Mouse (Mus musculus) small intestine, adult 2 months (tissue): ENCODE measurements around the gene Kcnk3. TPM values are rescaled to one million over a fixed set of nuclear protein-coding genes. Genes with fewer than 3 reads are reported as not detected.

Source experiments
- H3K27ac ChIP-seq: fragments of 200-500 bp; 2 replicates; pipeline ENCODE4 v1.5.1; 2012; ENCODE audit warnings: low read depth, low read length, control low read depth, inconsistent platforms; ENCODE audit not compliant: insufficient read depth
- H3K27me3 ChIP-seq: fragments of 200-500 bp; 2 replicates; pipeline ENCODE4 v1.6.1; 2012; ENCODE audit warnings: mild to moderate bottlenecking, moderate library complexity, low read length, inconsistent platforms; ENCODE audit not compliant: control insufficient read depth, insufficient read depth
- H3K36me3 ChIP-seq: fragments of 200-500 bp; 2 replicates; pipeline ENCODE4 v1.6.1; 2012; ENCODE audit warnings: mild to moderate bottlenecking, low read length, control low read depth, inconsistent platforms; ENCODE audit not compliant: control insufficient read depth, insufficient read depth
- H3K4me1 ChIP-seq: fragments of 200-500 bp; 2 replicates; pipeline ENCODE4 v1.6.1; 2012; ENCODE audit warnings: low read length, inconsistent platforms, mixed read lengths; ENCODE audit not compliant: control insufficient read depth, insufficient read depth, insufficient read length
- H3K4me3 ChIP-seq: fragments of 200-500 bp; 2 replicates; pipeline ENCODE4 v1.5.1; 2012; ENCODE audit warnings: low read depth, mild to moderate bottlenecking, control low read depth, inconsistent platforms, low read length, moderate library complexity
- CTCF ChIP-seq: fragments of 200-500 bp; IDR thresholded peaks from 2 replicates; pipeline ENCODE4 v1.5.1; 2012; ENCODE audit warnings: low read depth, mild to moderate bottlenecking, control low read depth, inconsistent platforms, low read length, moderate library complexity, mixed read lengths; ENCODE audit not compliant: insufficient replicate concordance, insufficient read length; ENCODE audit errors: extremely low read depth
- POLR2A ChIP-seq: fragments of 200-500 bp; IDR thresholded peaks from 2 replicates; pipeline ENCODE4 v1.6.1; 2012; ENCODE audit warnings: low read depth, mild to moderate bottlenecking, control low read depth, inconsistent platforms, low read length, moderate library complexity
- WGBS: fragments of 180-500 bp; shearing (Covaris S2); methylation state at CpG from one replicate; pipeline ENCODE4 v1.1.7; 2018; 5-methylcytosine and 5-hydroxymethylcytosine counted together
- polyA plus RNA-seq: library from polyadenylated mRNA; depleted of rRNA; stranded (reverse); fragments of >200 nt; gene quantifications from 2 replicates; pipeline ENCODE4 v1.2.3, GENCODE M21; 2012

Gene Kcnk3
- polyA plus RNA-seq, 1 experiment = 15.9 TPM

DNA sequence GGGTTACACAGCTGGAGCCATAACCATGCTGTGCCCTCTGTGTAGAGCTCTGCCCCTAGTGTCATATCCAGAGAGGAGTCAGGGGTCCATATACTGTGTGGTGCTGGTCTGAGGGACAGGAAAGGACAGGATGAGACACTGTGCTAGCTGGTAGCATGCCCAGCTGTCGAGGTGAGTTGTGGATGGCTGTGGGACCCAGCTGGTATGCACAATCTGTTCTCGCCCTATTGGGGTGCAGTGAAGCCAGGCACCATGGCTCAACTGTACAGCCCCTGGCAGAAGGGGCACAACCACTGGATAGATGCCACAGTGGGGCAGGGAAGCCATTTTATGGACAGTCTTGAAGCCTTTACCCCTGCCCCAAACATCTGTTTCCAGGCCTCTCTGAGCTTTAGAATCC, 31.2 kb downstream of the Kcnk3 start:
- Histone ChIP-seq H3K27me3 (peaks cover 5% of the 10 kb centered on the region), H3K4me1 (peaks cover 18% of the 10 kb centered on the region), H3K36me3 (no peaks in the 10 kb centered on the region), H3K4me3 (no peak overlapping the region), H3K27ac (no peak overlapping the region)
- 78% methylated on average over 2 of the region's 2 CpGs for WGBS
- TF ChIP-seq CTCF = no peak
- no peak for TF ChIP-seq POLR2A

DNA sequence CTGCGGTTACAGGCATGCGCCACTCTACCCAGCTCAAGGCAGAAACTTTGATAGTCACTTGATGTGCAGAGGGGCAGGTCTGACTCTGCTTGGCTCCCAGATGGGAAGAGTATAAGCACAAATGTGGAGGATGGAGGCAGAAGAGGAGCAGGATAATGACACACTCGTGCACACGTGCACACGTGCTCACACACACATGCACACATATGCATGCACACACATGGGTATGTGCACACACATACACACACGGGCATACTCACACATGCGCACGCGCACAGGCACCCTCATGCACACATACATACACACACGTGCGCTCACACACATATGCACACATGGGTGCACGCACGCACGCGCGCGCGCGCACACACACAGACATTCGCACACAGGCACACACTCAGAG, 32.6 kb downstream of the Kcnk3 start:
- peaks cover 13% of the 10 kb centered on the region for H3K4me1 ChIP-seq
- peaks cover 5% of the 10 kb centered on the region for H3K27me3 ChIP-seq
- no peak overlapping the region for H3K27ac ChIP-seq
- no peaks in the 10 kb centered on the region for H3K36me3 ChIP-seq
- TF ChIP-seq POLR2A (no peak), CTCF (no peak)
- WGBS = 96% methylated on average over 20 of the region's 20 CpGs
- H3K4me3 ChIP-seq = no peak overlapping the region

DNA sequence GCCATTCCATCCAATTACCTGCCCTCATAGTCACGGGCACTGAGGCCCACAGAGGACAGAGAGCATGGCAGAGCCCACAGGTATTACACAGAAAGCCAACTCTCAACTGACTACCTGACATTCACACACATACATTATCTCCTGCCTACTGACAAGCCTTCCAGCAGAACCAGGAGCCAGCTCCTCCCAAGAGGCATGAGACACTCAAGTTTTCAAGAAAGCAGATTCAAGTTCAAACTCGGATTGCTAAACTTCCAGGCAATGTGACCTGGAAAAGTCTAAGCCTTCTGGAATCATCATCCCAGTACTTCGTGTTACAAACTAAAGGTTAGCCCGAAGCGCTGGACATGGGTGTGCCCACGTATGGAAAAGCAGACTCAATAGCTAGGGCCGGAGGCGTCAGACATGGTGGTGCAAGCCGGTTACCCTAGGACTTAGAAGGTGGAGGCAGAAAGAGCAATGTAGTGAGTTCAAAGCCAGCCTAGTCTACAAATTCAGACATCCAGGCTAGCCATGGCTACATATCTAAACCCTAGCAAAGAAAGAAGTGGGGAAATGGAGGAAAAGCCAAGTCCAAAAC, 33.3 kb downstream of the Kcnk3 start:
- no peaks in the 10 kb centered on the region for H3K36me3 ChIP-seq
- H3K27ac ChIP-seq = no peak overlapping the region
- peaks cover 11% of the 10 kb centered on the region for H3K4me1 ChIP-seq
- no peak overlapping the region for H3K4me3 ChIP-seq
- no peak for TF ChIP-seq CTCF
- TF ChIP-seq POLR2A = no peak
- 90% methylated on average over 9 of the region's 9 CpGs for WGBS
- H3K27me3 ChIP-seq = peaks cover 5% of the 10 kb centered on the region

DNA sequence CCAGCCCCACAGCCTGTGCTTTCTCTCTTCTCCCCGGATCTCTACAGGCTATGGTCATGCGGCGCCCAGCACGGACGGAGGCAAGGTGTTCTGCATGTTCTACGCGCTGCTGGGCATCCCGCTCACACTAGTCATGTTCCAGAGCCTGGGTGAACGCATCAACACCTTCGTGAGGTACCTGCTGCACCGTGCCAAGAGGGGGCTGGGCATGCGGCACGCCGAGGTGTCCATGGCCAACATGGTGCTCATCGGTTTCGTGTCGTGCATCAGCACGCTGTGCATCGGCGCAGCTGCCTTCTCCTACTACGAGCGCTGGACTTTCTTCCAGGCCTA, 33.8 kb downstream of the Kcnk3 start:
- whole genome bisulfite sequencing = 62% methylated on average over 22 of the region's 22 CpGs
- Histone ChIP-seq H3K27me3 (peaks cover 5% of the 10 kb centered on the region), H3K4me3 (no peak overlapping the region; the same call in 1 of the 2 replicates)

DNA sequence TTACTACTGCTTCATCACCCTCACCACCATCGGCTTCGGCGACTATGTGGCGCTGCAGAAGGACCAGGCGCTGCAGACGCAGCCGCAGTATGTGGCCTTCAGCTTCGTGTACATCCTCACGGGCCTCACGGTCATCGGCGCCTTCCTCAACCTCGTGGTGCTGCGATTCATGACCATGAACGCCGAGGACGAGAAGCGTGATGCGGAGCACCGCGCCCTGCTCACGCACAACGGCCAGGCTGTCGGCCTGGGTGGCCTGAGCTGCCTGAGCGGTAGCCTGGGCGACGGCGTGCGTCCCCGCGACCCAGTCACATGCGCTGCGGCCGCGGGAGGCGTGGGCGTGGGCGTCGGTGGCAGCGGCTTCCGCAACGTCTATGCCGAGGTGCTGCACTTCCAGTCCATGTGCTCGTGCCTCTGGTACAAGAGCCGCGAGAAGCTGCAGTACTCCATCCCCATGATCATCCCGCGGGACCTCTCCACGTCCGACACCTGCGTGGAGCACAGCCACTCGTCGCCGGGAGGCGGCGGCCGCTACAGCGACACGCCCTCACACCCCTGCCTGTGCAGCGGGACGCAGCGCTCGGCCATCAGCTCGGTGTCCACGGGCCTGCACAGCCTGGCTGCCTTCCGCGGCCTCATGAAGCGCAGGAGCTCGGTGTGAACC, 34.3 kb downstream of the Kcnk3 start:
- no peak overlapping the region for H3K27ac ChIP-seq
- 15% methylated on average over 69 of the region's 69 CpGs for WGBS
- peaks cover 10% of the 10 kb centered on the region for H3K4me1 ChIP-seq
- H3K27me3 ChIP-seq = peaks cover 5% of the 10 kb centered on the region
- peak overlapping the region; percentile 27 for H3K4me3 ChIP-seq
- H3K36me3 ChIP-seq = no peaks in the 10 kb centered on the region
- TF ChIP-seq CTCF = no peak

More for the DNA sequence above, 33.8 kb downstream of the Kcnk3 start:
- Histone ChIP-seq H3K36me3 (no peaks in the 10 kb centered on the region), H3K4me1 (peaks cover 10% of the 10 kb centered on the region), H3K27ac (no peak overlapping the region)
- no peak for TF ChIP-seq CTCF
- no peak for TF ChIP-seq POLR2A

DNA sequence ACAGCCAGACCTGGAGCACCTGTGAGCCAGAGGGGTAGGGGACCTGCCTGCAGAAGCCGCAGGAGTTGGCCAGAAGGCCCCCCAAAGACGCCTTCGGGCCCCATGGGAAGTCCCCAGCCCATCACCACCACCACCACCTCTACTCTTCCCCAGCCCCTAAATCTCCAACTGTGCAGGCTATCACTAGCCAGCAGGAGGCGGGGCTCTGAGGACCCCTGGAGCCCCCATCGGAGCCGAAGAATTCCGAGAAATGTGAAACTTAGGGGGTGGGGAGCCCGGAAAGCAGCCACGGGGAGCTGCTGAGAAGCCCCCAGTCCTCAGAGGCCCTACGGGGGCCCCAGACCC, 34.8 kb downstream of the Kcnk3 start:
- TF ChIP-seq CTCF (no peak), POLR2A (no peak)
- Histone ChIP-seq H3K27ac (no peak overlapping the region), H3K27me3 (peaks cover 5% of the 10 kb centered on the region), H3K36me3 (no peaks in the 10 kb centered on the region), H3K4me1 (peaks cover 7% of the 10 kb centered on the region), H3K4me3 (peak overlapping the region; percentile 27)
- 26% methylated on average over 10 of the region's 10 CpGs for WGBS

DNA sequence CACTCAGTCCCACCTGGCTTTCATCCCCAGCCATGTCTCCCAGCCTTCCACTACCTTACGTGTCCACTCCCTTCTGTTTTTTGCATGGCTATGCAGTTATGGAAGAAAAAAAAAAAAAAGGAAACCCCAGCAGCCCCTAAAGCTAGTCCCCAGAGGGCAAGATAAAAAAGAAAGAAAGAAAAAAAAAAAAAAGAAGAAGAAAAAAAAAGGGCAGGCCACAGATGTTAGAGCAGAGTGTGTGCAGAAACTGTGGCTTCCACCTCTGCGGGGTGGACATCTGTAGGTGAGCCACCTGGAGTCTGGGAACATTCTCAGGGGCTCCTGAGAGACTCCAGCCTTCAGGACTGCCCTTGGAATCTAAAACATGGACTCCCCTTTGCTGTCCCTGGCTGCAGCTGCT, 35.4 kb downstream of the Kcnk3 start:
- Histone ChIP-seq H3K27ac (no peak overlapping the region), H3K36me3 (no peaks in the 10 kb centered on the region), H3K4me3 (no peak overlapping the region), H3K27me3 (peaks cover 5% of the 10 kb centered on the region), H3K4me1 (peaks cover 5% of the 10 kb centered on the region; the same call in 1 of the 2 replicates)
- TF ChIP-seq POLR2A (no peak), CTCF (no peak)
- 69% methylated on average over 2 of the region's 2 CpGs for WGBS
